Mouse (Mus musculus): Measurements from ENCODE around the gene Egln2.

DNA sequence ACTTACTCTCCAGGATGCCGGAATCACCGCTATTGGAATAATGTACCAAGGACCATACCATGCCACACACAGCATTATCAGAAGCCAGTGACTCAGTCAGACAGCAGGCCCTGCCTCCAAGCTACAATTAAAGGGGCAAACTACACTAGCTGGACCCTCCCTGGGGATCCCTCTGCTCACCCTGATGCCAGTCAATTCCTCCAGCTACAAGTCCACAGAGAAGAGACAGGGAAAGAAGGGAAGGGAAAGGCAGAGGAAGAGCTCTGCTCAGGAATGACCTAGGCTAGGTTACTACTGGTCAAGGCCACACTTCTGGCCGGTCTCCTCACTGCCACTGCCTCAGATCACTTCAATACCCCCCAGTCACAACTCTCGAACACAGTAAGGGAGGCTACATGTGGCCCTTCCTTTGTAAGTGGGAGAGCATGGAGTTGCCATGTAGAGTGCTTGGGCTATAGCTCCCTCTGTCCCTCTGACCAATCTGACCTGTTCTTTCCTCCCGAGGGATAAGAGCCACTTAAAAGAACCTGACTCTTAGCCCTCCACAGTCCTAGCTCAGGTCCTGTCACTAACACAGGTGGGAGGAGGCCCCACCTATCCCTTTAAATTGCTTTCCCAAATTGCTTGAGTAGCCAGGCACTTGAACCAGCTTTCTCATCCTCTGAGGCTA lies 3.7 kb downstream of the Egln2 start:
- TF ChIP-seq TAL1 (IDR thresholded peaks at IDR 0.05; ENCODE audit: low read length) = no peak
- TF ChIP-seq GATA1 (IDR thresholded peaks at IDR 0.05; ENCODE audit: low read length) = no peak

Data from erythroblast, embryonic 14.5 days (primary cell).